Mouse (Mus musculus) liver, postnatal 0 days (tissue): Measurements from ENCODE around the gene Slc35f6.

Experiments used
- CTCF ChIP-seq: sonication (generic); IDR thresholded peaks from 2 replicates; pipeline ENCODE4 v1.5.1; 2016; ENCODE audit warnings: antibody characterized with exemption, low read depth
- EP300 ChIP-seq: IDR thresholded peaks from 2 replicates; pipeline ENCODE4 v1.6.1; 2016; ENCODE audit warnings: antibody characterized with exemption, low read depth, mild to moderate bottlenecking

DNA sequence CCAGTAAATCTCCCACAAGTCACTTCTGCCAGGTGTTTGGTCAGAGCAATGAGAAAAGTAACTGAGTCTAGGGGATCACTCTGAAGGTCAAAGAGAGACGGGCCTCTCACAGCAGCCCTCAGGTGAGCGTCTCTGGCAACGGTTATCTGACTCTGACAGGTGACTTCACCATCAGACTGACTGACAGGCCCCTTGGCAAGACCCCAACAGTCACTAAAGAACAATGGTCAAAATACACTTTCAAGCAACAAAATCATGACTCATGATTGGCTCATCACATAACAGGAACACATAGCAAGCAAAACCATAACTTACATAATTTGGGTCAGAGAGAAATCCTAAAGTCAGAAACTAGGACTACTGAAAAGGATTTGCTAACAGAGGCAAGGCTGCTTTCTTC lies 54.1 kb downstream of the Slc35f6 start:
- TF ChIP-seq CTCF, result no peak
- no peak for TF ChIP-seq EP300
